ENCODE assay signal across 8 mouse cellular contexts in genomic region chr10:97345347-97345746, GRCm38 (mm10).
DNase-seq lines count a peak whose midpoint lies in the region; ATAC-seq and TF ChIP-seq lines count a peak whose summit lies in the region.

No protein-coding gene starts in this region.

- 31% methylated on average over 6 of the region's 6 CpGs for WGBS in forebrain, embryonic 13.5 days
- 36% methylated on average over 6 of the region's 6 CpGs for WGBS in hindbrain, embryonic 10.5 days

- no peaks in the 10 kb centered on the region for H3K27me3 ChIP-seq in ES-Bruce4 (ENCODE audit: control insufficient read depth, insufficient read depth, low read length, poor library complexity, severe bottlenecking)
- no peaks in the 10 kb centered on the region for H3K27me3 ChIP-seq in forebrain, embryonic 13.5 days
- no peaks in the 10 kb centered on the region for H3K27me3 ChIP-seq in hindbrain, embryonic 10.5 days (ENCODE audit: insufficient read depth, poor library complexity, severe bottlenecking)

- H3K4me3 ChIP-seq in ES-Bruce4 (ENCODE audit: low read depth, low read length) = no peak overlapping the region
- no peak overlapping the region for H3K4me3 ChIP-seq in forebrain, embryonic 13.5 days
- no peak overlapping the region for H3K4me3 ChIP-seq in hindbrain, embryonic 10.5 days

- H3K9ac ChIP-seq in ES-Bruce4 (ENCODE audit: low read depth, poor library complexity, severe bottlenecking) = no peak overlapping the region
- no peak overlapping the region for H3K9ac ChIP-seq in forebrain, embryonic 13.5 days

- no peak for TF ChIP-seq POLR2A in ES-Bruce4 (IDR thresholded peaks at IDR 0.05; ENCODE audit: insufficient read depth, low read length)

- no peaks in the 10 kb centered on the region for H3K9me3 ChIP-seq in ES-Bruce4 (replicated peaks; ENCODE audit: control insufficient read depth, insufficient read depth, low read length, poor library complexity, severe bottlenecking)
- no peaks in the 10 kb centered on the region; the same call in 1 of the 2 replicates for H3K9me3 ChIP-seq in forebrain, embryonic 13.5 days (replicated peaks)
- no peaks in the 10 kb centered on the region for H3K9me3 ChIP-seq in hindbrain, embryonic 10.5 days

- H3K4me2 ChIP-seq in forebrain, embryonic 13.5 days = no peak overlapping the region

- peak; percentile 25 for DNase-seq in c-Kit-positive CD71-negative TER-119-negative erythroid progenitor cells, embryonic 14.5 days (ENCODE audit: low read depth)
- DNase-seq in hindbrain, embryonic 10.5 days (ENCODE audit: low spot score) = peak; percentile 75
- DNase-seq in layer of hippocampus, adult 8-10 months (ENCODE audit: low spot score in 2 of 2) = peak; percentile 32 to 78
- DNase-seq in lung, postnatal 25 days (ENCODE audit: low spot score) = peak; percentile 61
- peak; percentile 73 for DNase-seq in retina, postnatal 1 day
- peak; percentile 50 to 53 for DNase-seq in urinary bladder, adult 18-20 months (ENCODE audit: low spot score in 2 of 2)

- TF ChIP-seq CTCF in ES-Bruce4 (IDR thresholded peaks at IDR 0.05; ENCODE audit: low read depth, low read length) = peak; percentile 92

- ATAC-seq in forebrain, embryonic 13.5 days = peak; percentile 77

- H3K36me3 ChIP-seq in ES-Bruce4 (ENCODE audit: control insufficient read depth, insufficient read depth, low read length, poor library complexity, severe bottlenecking) = no peaks in the 10 kb centered on the region
- no peaks in the 10 kb centered on the region for H3K36me3 ChIP-seq in forebrain, embryonic 13.5 days (ENCODE audit: poor library complexity, severe bottlenecking)
- no peaks in the 10 kb centered on the region for H3K36me3 ChIP-seq in hindbrain, embryonic 10.5 days

- no peak overlapping the region for H3K27ac ChIP-seq in ES-Bruce4 (ENCODE audit: insufficient read depth, low read length)
- no peak overlapping the region for H3K27ac ChIP-seq in forebrain, embryonic 13.5 days
- H3K27ac ChIP-seq in hindbrain, embryonic 10.5 days = no peak overlapping the region

- no peaks in the 10 kb centered on the region for H3K4me1 ChIP-seq in ES-Bruce4 (ENCODE audit: control insufficient read depth, insufficient read depth, low read length)
- no peaks in the 10 kb centered on the region for H3K4me1 ChIP-seq in forebrain, embryonic 13.5 days
- H3K4me1 ChIP-seq in hindbrain, embryonic 10.5 days (replicated peaks) = no peaks in the 10 kb centered on the region

- TF ChIP-seq EP300 in ES-Bruce4 (IDR thresholded peaks at IDR 0.05; ENCODE audit: insufficient read depth, low read depth, low read length) = no peak

Comparison
In these comparisons a context has a peak if more than half of its experiments do, and no peak if none do; other contexts are left out.
1. DNase-seq: peak in every context shown above with its lines; median percentile 75 in hindbrain, embryonic 10.5 days; 73 in retina, postnatal 1 day; 61 in lung, postnatal 25 days; 55 in layer of hippocampus, adult 8-10 months; 52 in urinary bladder, adult 18-20 months; 25 in c-Kit-positive CD71-negative TER-119-negative erythroid progenitor cells, embryonic 14.5 days.